Mouse (Mus musculus) stomach, postnatal 0 days (tissue): ENCODE measurements around the gene Pyurf.

ENCODE experiments used
- CTCF ChIP-seq: IDR thresholded peaks from 2 replicates; pipeline ENCODE4 v1.5.1; 2016; ENCODE audit warnings: antibody characterized with exemption, low read depth, mild to moderate bottlenecking, moderate library complexity
- EP300 ChIP-seq: optimal IDR thresholded peaks from 2 replicates; pipeline ENCODE3; 2016; ENCODE audit warnings: antibody characterized with exemption

GRCm38 (mm10) chr6:57693116-57693515 is 1.2 kb upstream of the Pyurf start:
- TF ChIP-seq CTCF (no peak), EP300 (no peak)
